In genomic region chr8:120551677-120551980, GRCm38 (mm10) we compare ENCODE assay signal across 14 mouse cellular contexts. TPM values are rescaled to one million over a fixed set of nuclear protein-coding genes. Genes with fewer than 3 reads are reported as not detected.
DNase-seq lines count a peak whose midpoint lies in the region; ATAC-seq and TF ChIP-seq lines count a peak whose summit lies in the region.
"Had no signal": no experiment of that assay in that cellular context is flagged by ENCODE, and none has a peak within 500 bp of the region (broad histone marks: within the 10 kb centered on the region; RNA-seq: fewer than 3 reads in every experiment).

No protein-coding gene starts in this region.

- H3K9me3 ChIP-seq in heart, embryonic 15.5 days (replicated peaks): no peaks in the 10 kb centered on the region
- no peaks in the 10 kb centered on the region for H3K9me3 ChIP-seq in forebrain, embryonic 11.5 days (ENCODE audit: control insufficient read depth, low read length)
- no peaks in the 10 kb centered on the region for H3K9me3 ChIP-seq in forebrain, embryonic 16.5 days (ENCODE audit: control insufficient read depth, low read length)
- H3K9me3 ChIP-seq in midbrain, postnatal 0 days (ENCODE audit: low read length): no peaks in the 10 kb centered on the region
- H3K9me3 ChIP-seq: stomach, embryonic 15.5 days had no signal

- 69% methylated on average over 3 of the region's 3 CpGs for WGBS in heart, embryonic 15.5 days
- WGBS in forebrain, embryonic 11.5 days: 88% methylated on average over 3 of the region's 3 CpGs
- 83% methylated on average over 3 of the region's 3 CpGs for WGBS in forebrain, embryonic 16.5 days
- WGBS in midbrain, postnatal 0 days: 88% methylated on average over 3 of the region's 3 CpGs

- H3K4me3 ChIP-seq in heart, embryonic 15.5 days: no peak overlapping the region
- no peak overlapping the region for H3K4me3 ChIP-seq in forebrain, embryonic 11.5 days (ENCODE audit: low read depth, low read length)
- no peak overlapping the region for H3K4me3 ChIP-seq in forebrain, embryonic 16.5 days (replicated peaks; ENCODE audit: low read length)
- no peak overlapping the region for H3K4me3 ChIP-seq in midbrain, postnatal 0 days (ENCODE audit: low read depth, low read length)
- H3K4me3 ChIP-seq: myocyte; stomach, embryonic 15.5 days had no signal

- peaks cover 8% of the 10 kb centered on the region; the same call in 1 of the 2 replicates for H3K36me3 ChIP-seq in heart, embryonic 15.5 days
- H3K36me3 ChIP-seq in forebrain, embryonic 11.5 days (ENCODE audit: control insufficient read depth, insufficient read depth, low read length): no peaks in the 10 kb centered on the region; the same call in 1 of the 2 replicates
- H3K36me3 ChIP-seq in forebrain, embryonic 16.5 days (ENCODE audit: control insufficient read depth, insufficient read depth): no peaks in the 10 kb centered on the region
- peaks cover 3% of the 10 kb centered on the region; the same call in 1 of the 2 replicates for H3K36me3 ChIP-seq in midbrain, postnatal 0 days (ENCODE audit: insufficient read depth, low read length)

- TF ChIP-seq CTCF in midbrain, postnatal 0 days (IDR thresholded peaks at IDR 0.05): no peak

- peaks cover 99% of the 10 kb centered on the region for H3K4me1 ChIP-seq in heart, embryonic 15.5 days (replicated peaks)
- peaks cover 62% of the 10 kb centered on the region for H3K4me1 ChIP-seq in forebrain, embryonic 11.5 days (replicated peaks; ENCODE audit: control insufficient read depth, insufficient read depth, low read length)
- peaks cover 87% of the 10 kb centered on the region for H3K4me1 ChIP-seq in forebrain, embryonic 16.5 days (replicated peaks; ENCODE audit: control insufficient read depth, insufficient read depth, low read length)
- peaks cover 56% of the 10 kb centered on the region for H3K4me1 ChIP-seq in midbrain, postnatal 0 days (ENCODE audit: insufficient read depth, low read length)

- no peak for DNase-seq in heart, adult 18-20 months
- no peak for DNase-seq in forebrain, embryonic 11.5 days (ENCODE audit: low spot score)
- DNase-seq in midbrain, postnatal 0 days (ENCODE audit: low spot score): no peak
- no peak for DNase-seq in lung, postnatal 25 days (ENCODE audit: low spot score)
- DNase-seq in lung, adult 18-20 months: no peak
- DNase-seq: gastrocnemius, postnatal 14 days; liver; lung, postnatal 10 days; right cerebral cortex, postnatal 14 days had no signal

- H3K4me2 ChIP-seq in heart, embryonic 15.5 days: peak overlapping the region; percentile 53
- no peak overlapping the region for H3K4me2 ChIP-seq in forebrain, embryonic 11.5 days (ENCODE audit: low read depth, low read length, severe bottlenecking)
- no peak overlapping the region for H3K4me2 ChIP-seq in forebrain, embryonic 16.5 days (ENCODE audit: low read length)
- no peak overlapping the region for H3K4me2 ChIP-seq in midbrain, postnatal 0 days (ENCODE audit: low read depth, low read length, poor library complexity, severe bottlenecking)
- H3K4me2 ChIP-seq: stomach, embryonic 15.5 days had no signal

- H3K27me3 ChIP-seq in heart, embryonic 15.5 days: no peaks in the 10 kb centered on the region
- H3K27me3 ChIP-seq in forebrain, embryonic 11.5 days (ENCODE audit: control insufficient read depth, insufficient read depth, low read length): no peaks in the 10 kb centered on the region
- no peaks in the 10 kb centered on the region for H3K27me3 ChIP-seq in forebrain, embryonic 16.5 days (replicated peaks; ENCODE audit: control insufficient read depth, insufficient read depth, low read length)
- H3K27me3 ChIP-seq in midbrain, postnatal 0 days (ENCODE audit: insufficient read depth, low read length): no peaks in the 10 kb centered on the region
- H3K27me3 ChIP-seq: stomach, embryonic 15.5 days had no signal

- peak overlapping the region; percentile 89 for H3K27ac ChIP-seq in heart, embryonic 15.5 days
- H3K27ac ChIP-seq in forebrain, embryonic 11.5 days (ENCODE audit: low read depth, low read length): 0 out of 2 replicates have a peak overlapping the region, but pooled peaks have one; percentile 90
- H3K27ac ChIP-seq in forebrain, embryonic 16.5 days (ENCODE audit: low read length): peak overlapping the region; percentile 84
- H3K27ac ChIP-seq in midbrain, postnatal 0 days (ENCODE audit: low read depth, low read length): 0 out of 2 replicates have a peak overlapping the region, but pooled peaks have one; percentile 3
- H3K27ac ChIP-seq: stomach, embryonic 15.5 days had no signal

- H3K9ac ChIP-seq in heart, embryonic 15.5 days: no peak overlapping the region
- H3K9ac ChIP-seq in forebrain, embryonic 11.5 days (ENCODE audit: low read length): no peak overlapping the region; the same call in 1 of the 2 replicates
- no peak overlapping the region for H3K9ac ChIP-seq in forebrain, embryonic 16.5 days (replicated peaks; ENCODE audit: low read depth, low read length)
- no peak overlapping the region for H3K9ac ChIP-seq in midbrain, postnatal 0 days (replicated peaks; ENCODE audit: low read length, poor library complexity, severe bottlenecking)
- H3K9ac ChIP-seq: stomach, embryonic 15.5 days had no signal

- ATAC-seq in heart, embryonic 15.5 days (replicated peaks; ENCODE audit: insufficient number of reproducible peaks, insufficient read depth, low FRiP score, low read depth): no peak
- ATAC-seq in forebrain, embryonic 11.5 days (replicated peaks; ENCODE audit: low FRiP score): no peak
- no peak for ATAC-seq in forebrain, embryonic 16.5 days
- ATAC-seq in midbrain, postnatal 0 days (ENCODE audit: low FRiP score): no peak
- ATAC-seq: intestine, postnatal 0 days had no signal

RNA-seq across cellular contexts. Expression of gene Gins2, which starts 37.5 kb away (rescaled TPM):
- 43.9 and 56.2 TPM in 2 replicates for polyA plus RNA-seq in heart, embryonic 15.5 days (2015; fragmentation: Nextera tagmentation; extraction: Ambion mirVana)
- total RNA-seq in heart, adult 18-20 months (2021): 1 to 10 TPM in 1 of 2 experiments, under 1 TPM in 1; 0.98 to 1.8 TPM
- polyA plus RNA-seq in forebrain, embryonic 11.5 days (2014; fragmentation: Nextera tagmentation; extraction: Ambion mirVana): 105 and 115 TPM in 2 replicates
- 23.1 and 24.3 TPM in 2 replicates for polyA plus RNA-seq in forebrain, embryonic 16.5 days (2015; fragmentation: Nextera tagmentation; extraction: Ambion mirVana)
- 5.8 and 18.1 TPM in 2 replicates for total RNA-seq in midbrain, postnatal 0 days (2014; rRNA removed)
- polyA plus RNA-seq in midbrain, postnatal 0 days (2015; fragmentation: Nextera tagmentation; extraction: Ambion mirVana): 8.4 and 11.3 TPM in 2 replicates

Comparison
In these comparisons a context has a peak if more than half of its experiments do, and no peak if none do; other contexts are left out.
1. H3K27ac ChIP-seq: peak in every context shown above with its lines; median percentile 90 in forebrain, embryonic 11.5 days; 89 in heart, embryonic 15.5 days; 84 in forebrain, embryonic 16.5 days; 3 in midbrain, postnatal 0 days.